Mouse (Mus musculus) heart, embryonic 13.5 days (tissue): ENCODE measurements around the gene Krt19. TPM values are rescaled to one million over a fixed set of nuclear protein-coding genes. Genes with fewer than 3 reads are reported as not detected.

ENCODE experiments used
- polyA plus RNA-seq: library from polyadenylated mRNA; unstranded; fragments of >200 nt; fragmentation: Nextera tagmentation; extraction: Ambion mirVana; gene quantifications from 2 replicates; pipeline ENCODE4 v1.2.1, GENCODE M21; 2015

Krt19 gene
- polyA plus RNA-seq, 1 experiment from 2014 or later = 72.6 TPM

Other genes starting within 250 kb of the Krt19 start
- not detected in 2 replicates for gene Krtap31-1, start 240.7 kb downstream of the Krt19 start, polyA plus RNA-seq
- not detected in 2 replicates for gene Gm11565, start 233.9 kb downstream of the Krt19 start, polyA plus RNA-seq
- gene Krtap31-2, start 212.4 kb downstream of the Krt19 start, polyA plus RNA-seq = not detected in 2 replicates
- not detected in 2 replicates for gene Krtap9-5, start 200.2 kb downstream of the Krt19 start, polyA plus RNA-seq
- gene Krtap29-1, start 169.6 kb downstream of the Krt19 start, polyA plus RNA-seq = not detected in 2 replicates
- gene Krtap16-1, start 162.1 kb downstream of the Krt19 start, polyA plus RNA-seq = not detected in 2 replicates
- not detected in 2 replicates for gene Krtap17-1, start 154.7 kb downstream of the Krt19 start, polyA plus RNA-seq
- not detected in 2 replicates for gene Krt33a, start 132.5 kb downstream of the Krt19 start, polyA plus RNA-seq
- not detected in 2 replicates for gene Krt33b, start 118.8 kb downstream of the Krt19 start, polyA plus RNA-seq
- gene Krt34, start 107.1 kb downstream of the Krt19 start, polyA plus RNA-seq = not detected in 2 replicates
- not detected in 2 replicates for gene Krt31, start 98.1 kb downstream of the Krt19 start, polyA plus RNA-seq
- gene Krt32, start 60.4 kb downstream of the Krt19 start, polyA plus RNA-seq = not detected in 2 replicates
- not detected in 2 replicates for gene Krt35, start 52.4 kb downstream of the Krt19 start, polyA plus RNA-seq
- gene Krt36, start 43.0 kb downstream of the Krt19 start, polyA plus RNA-seq = not detected in 2 replicates
- not detected in 2 replicates for gene Krt13, start 27.1 kb downstream of the Krt19 start, polyA plus RNA-seq
- 1.2 and 1.5 TPM in 2 replicates for gene Krt15, start 12.7 kb downstream of the Krt19 start, polyA plus RNA-seq
- gene Krt9, start 44.6 kb upstream of the Krt19 start, polyA plus RNA-seq = not detected in 2 replicates
- 3.0 and 3.1 TPM in 2 replicates for gene Krt14, start 58.9 kb upstream of the Krt19 start, polyA plus RNA-seq
- not detected in 2 replicates for gene Krt16, start 100.2 kb upstream of the Krt19 start, polyA plus RNA-seq
- 2.3 and 3.0 TPM in 2 replicates for gene Krt17, start 112.4 kb upstream of the Krt19 start, polyA plus RNA-seq
- not detected in 2 replicates for gene Krt42, start 121.2 kb upstream of the Krt19 start, polyA plus RNA-seq
- gene Eif1, start 171.2 kb upstream of the Krt19 start, polyA plus RNA-seq = 1,570 and 1,681 TPM in 2 replicates
- not detected in 2 replicates for gene Gast, start 185.7 kb upstream of the Krt19 start, polyA plus RNA-seq
- gene Hap1, start 207.5 kb upstream of the Krt19 start, polyA plus RNA-seq = 8.0 and 9.3 TPM in 2 replicates
- gene Jup, start 249.1 kb upstream of the Krt19 start, polyA plus RNA-seq = 107 and 111 TPM in 2 replicates